Mouse (Mus musculus): ENCODE measurements around the gene Gm3095. TPM values are rescaled to one million over a fixed set of nuclear protein-coding genes. Genes with fewer than 3 reads are reported as not detected.
"Not testable (repeated sequence)": the region's sequence is repeated elsewhere in the genome, so short reads cannot be mapped to it uniquely, and the experiment has no call there.

Gm3095 gene
- total RNA-seq (2021) (not detected), polyA plus RNA-seq (2012; rRNA removed) (0.25 and 0.26 TPM in 2 replicates)
- long read RNA-seq = 0 reads

DNA sequence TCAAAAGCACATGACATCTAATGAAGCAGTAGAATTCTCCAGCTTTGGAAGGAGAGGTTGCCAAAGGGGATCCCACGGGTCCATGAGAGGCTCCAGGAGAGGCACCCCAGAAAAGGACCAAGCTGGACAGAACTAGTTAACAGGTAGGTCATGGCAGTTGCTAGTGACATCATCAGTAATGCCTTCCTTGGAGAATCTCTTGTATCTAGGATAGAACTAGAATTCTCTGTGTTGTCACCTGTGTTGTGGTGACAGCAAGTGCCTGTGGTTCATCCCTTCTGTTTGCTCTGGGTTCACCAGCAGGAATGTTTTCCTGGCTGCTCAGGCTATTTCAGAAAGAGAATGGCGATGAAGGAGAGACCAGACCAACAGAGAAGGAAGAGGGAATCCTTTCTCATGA is at the start of gene Gm3095:
TSS of gene Gm3095 (plus strand) at position 301 of the 400 bp plus-strand sequence.
- no CpG with 5 or more reads among the region's 2 CpGs for WGBS
- H3K27ac ChIP-seq; H3K4me3 ChIP-seq; H3K36me3 ChIP-seq (ENCODE audit: control insufficient read depth, insufficient read depth, low read length); H3K27me3 ChIP-seq (ENCODE audit: control insufficient read depth, insufficient read depth, low read length); DNase-seq; H3K9ac ChIP-seq (ENCODE audit: low read depth, low read length); H3K4me1 ChIP-seq (ENCODE audit: control insufficient read depth, insufficient read depth, low read length); intact Hi-C loops (cut with DNase I); H3K79me2 ChIP-seq (replicated peaks; ENCODE audit: control insufficient read depth, insufficient read depth, low read length): not testable (repeated sequence)

DNA sequence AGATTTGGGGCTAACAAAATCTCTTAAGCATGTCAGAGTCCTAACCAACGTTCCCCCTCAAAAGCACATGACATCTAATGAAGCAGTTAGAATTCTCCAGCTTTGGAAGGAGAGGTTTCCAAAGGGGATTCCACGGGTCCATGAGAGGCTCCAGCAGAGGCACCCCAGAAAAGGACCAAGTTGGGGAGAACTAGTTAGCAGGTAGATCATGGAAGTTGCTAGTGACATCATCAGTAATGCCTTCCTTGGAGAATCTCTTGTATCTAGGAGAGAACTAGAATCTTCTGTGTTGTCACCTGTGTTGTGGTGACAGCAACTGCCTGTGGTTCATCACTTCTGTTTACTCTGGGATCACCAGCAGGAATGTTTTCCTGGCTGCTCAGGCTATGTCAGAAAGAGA is 31.9 kb upstream of the Gm3095 start, which contains the start of gene Gm3029:
TSS of gene Gm3029 (plus strand) at position 301 of the 400 bp plus-strand sequence.
- 13% methylated on average over 1 of the region's 2 CpGs for WGBS
- H3K27me3 ChIP-seq (ENCODE audit: control insufficient read depth, insufficient read depth, low read length); H3K36me3 ChIP-seq (ENCODE audit: control insufficient read depth, insufficient read depth, low read length); DNase-seq; H3K4me3 ChIP-seq; H3K9ac ChIP-seq (ENCODE audit: low read depth, low read length); H3K27ac ChIP-seq; H3K79me2 ChIP-seq (replicated peaks; ENCODE audit: control insufficient read depth, insufficient read depth, low read length); intact Hi-C loops (cut with DNase I); H3K4me1 ChIP-seq (ENCODE audit: control insufficient read depth, insufficient read depth, low read length): not testable (repeated sequence)

DNA sequence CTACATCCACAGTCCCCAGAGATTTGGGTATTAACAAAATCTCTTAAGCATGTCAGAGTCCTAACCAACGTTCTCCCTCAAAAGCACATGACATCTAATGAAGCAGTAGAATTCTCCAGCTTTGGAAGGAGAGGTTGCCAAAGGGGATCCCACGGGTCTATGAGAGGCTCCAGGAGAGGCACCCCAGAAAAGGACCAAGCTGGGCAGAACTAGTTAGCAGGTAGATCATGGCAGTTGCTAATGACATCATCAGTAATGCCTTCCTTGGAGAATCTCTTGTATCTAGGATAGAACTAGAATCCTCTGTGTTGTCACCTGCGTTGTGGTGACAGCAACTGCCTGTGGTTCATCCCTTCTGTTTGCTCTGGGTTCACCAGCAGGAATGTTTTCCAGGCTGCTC is 34.7 kb downstream of the Gm3095 start, which contains the start of gene Gm3099:
TSS of gene Gm3099 (plus strand) at position 301 of the 400 bp plus-strand sequence.
- H3K9ac ChIP-seq (ENCODE audit: low read depth, low read length); DNase-seq; H3K36me3 ChIP-seq (ENCODE audit: control insufficient read depth, insufficient read depth, low read length); intact Hi-C loops (cut with DNase I); H3K4me3 ChIP-seq; H3K79me2 ChIP-seq (replicated peaks; ENCODE audit: control insufficient read depth, insufficient read depth, low read length); H3K27ac ChIP-seq; H3K27me3 ChIP-seq (ENCODE audit: control insufficient read depth, insufficient read depth, low read length); H3K4me1 ChIP-seq (ENCODE audit: control insufficient read depth, insufficient read depth, low read length): not testable (repeated sequence)
- WGBS = 57% methylated on average over 1 of the region's 3 CpGs

Other genes with a start within 250 kb of the Gm3095 start
- under 1 TPM in 1 of 2 experiments, not detected in 1; 0.30 TPM for gene Gm3002, start 153.5 kb upstream of the Gm3095 start, total RNA-seq (2021)
- 0.90 TPM in 1 of 2 replicates, not detected in the other for gene Gm3002, start 153.5 kb upstream of the Gm3095 start, polyA plus RNA-seq (2012; rRNA removed)
- not detected for gene Gm3033, start 117.3 kb upstream of the Gm3095 start, total RNA-seq (2021)
- gene Gm3033, start 117.3 kb upstream of the Gm3095 start, polyA plus RNA-seq (2012; rRNA removed) = 0.08 and 0.23 TPM in 2 replicates
- gene Gm2916, start 79.4 kb upstream of the Gm3095 start, total RNA-seq (2021) = not detected
- not detected in 2 replicates for gene Gm2916, start 79.4 kb upstream of the Gm3095 start, polyA plus RNA-seq (2012; rRNA removed)
- not detected for gene Gm3029, start 31.8 kb upstream of the Gm3095 start, total RNA-seq (2021)
- not detected in 2 replicates for gene Gm3029, start 31.8 kb upstream of the Gm3095 start, polyA plus RNA-seq (2012; rRNA removed)
- gene Gm3099, start 34.8 kb downstream of the Gm3095 start, total RNA-seq (2021) = not detected
- not detected in 2 replicates for gene Gm3099, start 34.8 kb downstream of the Gm3095 start, polyA plus RNA-seq (2012; rRNA removed)
- gene Gm5796, start 60.4 kb downstream of the Gm3095 start, total RNA-seq (2021) = under 1 TPM in 1 of 2 experiments, not detected in 1; 0.57 TPM
- 0.14 TPM in 1 of 2 replicates, not detected in the other for gene Gm5796, start 60.4 kb downstream of the Gm3095 start, polyA plus RNA-seq (2012; rRNA removed)
- gene Gm3115, start 120.6 kb downstream of the Gm3095 start, total RNA-seq (2021) = under 1 TPM in 1 of 2 experiments, not detected in 1; 0.16 TPM
- not detected in 2 replicates for gene Gm3115, start 120.6 kb downstream of the Gm3095 start, polyA plus RNA-seq (2012; rRNA removed)
- gene Gm8108, start 147.0 kb downstream of the Gm3095 start, total RNA-seq (2021) = under 1 TPM; 0.31 to 0.66 TPM
- gene Gm8108, start 147.0 kb downstream of the Gm3095 start, polyA plus RNA-seq (2012; rRNA removed) = 0.41 and 0.61 TPM in 2 replicates
- gene Gm3127, start 201.5 kb downstream of the Gm3095 start, total RNA-seq (2021) = not detected
- gene Gm3127, start 201.5 kb downstream of the Gm3095 start, polyA plus RNA-seq (2012; rRNA removed) = not detected in 2 replicates
- gene Gm2974, start 219.0 kb downstream of the Gm3095 start, total RNA-seq (2021) = not detected
- gene Gm2974, start 219.0 kb downstream of the Gm3095 start, polyA plus RNA-seq (2012; rRNA removed) = 0.51 TPM in 1 of 2 replicates, not detected in the other